Mouse (Mus musculus) cerebellum, adult 11-12 months (tissue): ENCODE data around the gene Gpr155.
A peak's percentile ranks its signal among the peaks of the same experiment; 100 is the strongest.

Experiments used
- DNase-seq: peaks from one replicate; pipeline ENCODE4 v3.0.0; 2022

Gene Gpr155

GRCm38 (mm10) chr2:73317426-73317825 lies 68.9 kb downstream of the Gpr155 start:
- DNase-seq, result no peak

GRCm38 (mm10) chr2:73314311-73314710 lies 72.1 kb downstream of the Gpr155 start:
- no peak for DNase-seq

- DNase-seq, result peak; percentile 59
Measured at GRCm38 (mm10) chr2:73313117-73313501, 73.3 kb downstream of the Gpr155 start.

GRCm38 (mm10) chr2:73312152-73313116 lies 73.9 kb downstream of the Gpr155 start, which contains the start of the genes Scrn3 and Cir1:
Gene Scrn3 (plus strand): TSS chr2:73312601.
Gene Cir1 (minus strand): TSS chr2:73312701.
- DNase-seq, result peak; percentile 97

- DNase-seq, result no peak
Measured at GRCm38 (mm10) chr2:73306006-73306405, 80.4 kb downstream of the Gpr155 start.

GRCm38 (mm10) chr2:73304506-73304905 lies 81.9 kb downstream of the Gpr155 start:
- DNase-seq, result no peak

- DNase-seq, result no peak
Measured at GRCm38 (mm10) chr2:73302722-73303121, 83.7 kb downstream of the Gpr155 start.

GRCm38 (mm10) chr2:73301979-73302378 lies 84.4 kb downstream of the Gpr155 start:
- no peak for DNase-seq

- no peak for DNase-seq
Measured at GRCm38 (mm10) chr2:73298841-73299240, 87.5 kb downstream of the Gpr155 start.

- DNase-seq, result no peak
Measured at GRCm38 (mm10) chr2:73298154-73298553, 88.2 kb downstream of the Gpr155 start.

- DNase-seq, result no peak
Measured at GRCm38 (mm10) chr2:73295023-73295422, 91.3 kb downstream of the Gpr155 start.
